Mouse (Mus musculus) embryonic facial prominence, embryonic 15.5 days (tissue): ENCODE measurements around the gene Fam129c. TPM values are rescaled to one million over a fixed set of nuclear protein-coding genes. Genes with fewer than 3 reads are reported as not detected.
A peak's percentile ranks its signal among the peaks of the same experiment; 100 is the strongest.

ENCODE experiments used
- ATAC-seq: fragments of 200-750 bp; cut with Nextera tagmentation; 2 replicates; pipeline ENCODE4 v1.8.0; 2017; ENCODE audit warnings: low read depth, moderate TSS enrichment; ENCODE audit not compliant: insufficient number of reproducible peaks, low FRiP score, low TSS enrichment
- H3K27ac ChIP-seq: fragments of 300-500 bp; sonication (generic); replicated peaks from 2 replicates; pipeline ENCODE4 v1.5.1; 2015; ENCODE audit warnings: mild to moderate bottlenecking, inconsistent platforms
- H3K27me3 ChIP-seq: fragments of 300-500 bp; sonication (generic); 2 replicates; pipeline ENCODE4 v1.6.1; 2015; ENCODE audit warnings: inconsistent platforms
- H3K36me3 ChIP-seq: fragments of 300-500 bp; sonication (generic); 2 replicates; pipeline ENCODE4 v1.6.1; 2015; ENCODE audit warnings: mild to moderate bottlenecking, inconsistent platforms
- H3K4me1 ChIP-seq: fragments of 300-500 bp; sonication (generic); 2 replicates; pipeline ENCODE4 v1.6.1; 2015; ENCODE audit warnings: inconsistent platforms
- H3K4me2 ChIP-seq: fragments of 300-500 bp; sonication (generic); replicated peaks from 2 replicates; pipeline ENCODE4 v1.6.1; 2015; ENCODE audit warnings: mild to moderate bottlenecking, inconsistent platforms
- H3K4me3 ChIP-seq: fragments of 300-500 bp; sonication (generic); replicated peaks from 2 replicates; pipeline ENCODE4 v1.5.1; 2015; ENCODE audit warnings: mild to moderate bottlenecking, inconsistent platforms
- H3K9ac ChIP-seq: fragments of 300-500 bp; sonication (generic); 2 replicates; pipeline ENCODE4 v1.6.1; 2015; ENCODE audit warnings: inconsistent platforms
- H3K9me3 ChIP-seq: fragments of 300-500 bp; sonication (generic); replicated peaks from 2 replicates; pipeline ENCODE4 v1.6.1; 2016; ENCODE audit warnings: inconsistent platforms
- WGBS: fragments of 180-500 bp; shearing (Covaris S2); methylation state at CpG from one replicate; pipeline ENCODE4 v1.1.7; 2015; 5-methylcytosine and 5-hydroxymethylcytosine counted together
- polyA plus RNA-seq: library from polyadenylated mRNA; unstranded; fragments of >200 nt; fragmentation: Nextera tagmentation; extraction: Ambion mirVana; gene quantifications from 2 replicates; pipeline ENCODE4 v1.2.1, GENCODE M21; 2015

The Fam129c gene
- polyA plus RNA-seq, 1 experiment from 2014 or later = 4.7 TPM

DNA sequence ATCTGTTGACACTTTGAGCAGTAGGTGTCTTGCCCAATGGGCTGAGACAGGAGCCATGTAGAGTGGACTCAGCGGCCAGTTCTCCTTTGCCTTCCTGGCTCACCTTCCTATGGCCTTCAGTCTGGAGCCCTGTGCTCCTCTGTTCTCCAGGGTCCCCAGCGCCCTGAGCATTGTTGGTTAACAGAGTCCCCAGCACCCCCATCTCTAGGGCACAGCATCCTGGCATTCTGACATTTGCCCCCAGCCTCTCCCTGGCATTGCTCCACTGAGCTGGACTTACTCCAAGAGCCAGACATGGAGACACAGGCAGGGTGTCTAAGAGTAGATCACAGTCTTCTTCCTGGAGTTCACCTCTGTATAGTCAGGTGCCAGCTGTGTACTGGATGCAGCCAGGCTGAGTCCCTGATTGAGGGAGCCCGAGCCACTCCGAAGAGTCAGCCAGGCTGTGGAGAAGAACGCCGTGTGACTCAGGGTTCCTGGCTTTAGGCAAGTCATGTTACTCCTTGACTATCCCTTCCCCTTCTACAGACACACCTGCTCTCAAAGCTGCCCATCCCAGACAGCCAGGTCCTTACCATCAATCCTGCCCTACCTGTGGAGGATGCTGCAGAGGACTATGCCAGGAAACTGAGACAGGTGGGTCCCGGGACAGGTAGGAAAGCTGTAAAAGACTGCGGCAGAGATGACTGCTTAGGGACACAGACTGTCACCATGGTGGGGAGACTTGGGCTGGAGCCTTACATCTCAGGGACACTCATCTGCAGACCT, 3.7 kb upstream of the Fam129c start:
- Histone ChIP-seq H3K4me2 (no peak overlapping the region), H3K27ac (no peak overlapping the region), H3K27me3 (no peaks in the 10 kb centered on the region), H3K9ac (no peak overlapping the region), H3K4me3 (no peak overlapping the region), H3K9me3 (no peaks in the 10 kb centered on the region), H3K4me1 (peaks cover 37% of the 10 kb centered on the region), H3K36me3 (no peaks in the 10 kb centered on the region)
- WGBS = 82% methylated on average over 8 of the region's 8 CpGs
- no peak for ATAC-seq

GRCm38 (mm10) chr8:71594324-71594722, 3.1 kb upstream of the Fam129c start:
- no peak overlapping the region for H3K4me2 ChIP-seq
- 94% methylated on average over 4 of the region's 4 CpGs for WGBS
- no peak overlapping the region for H3K27ac ChIP-seq
- ATAC-seq = no peak
- H3K4me3 ChIP-seq = no peak overlapping the region
- peaks cover 37% of the 10 kb centered on the region for H3K4me1 ChIP-seq
- H3K9ac ChIP-seq = no peak overlapping the region
- no peaks in the 10 kb centered on the region for H3K9me3 ChIP-seq
- no peaks in the 10 kb centered on the region for H3K27me3 ChIP-seq
- no peaks in the 10 kb centered on the region for H3K36me3 ChIP-seq

- no peaks in the 10 kb centered on the region for H3K9me3 ChIP-seq
- H3K36me3 ChIP-seq = 0 out of 2 replicates have a peak, but pooled peaks cover 5% of the 10 kb centered on the region
- H3K4me2 ChIP-seq = 0 out of 2 replicates have a peak overlapping the region, but pooled peaks have one; percentile 22
- H3K9ac ChIP-seq = no peak overlapping the region
- no peak overlapping the region for H3K27ac ChIP-seq
- peaks cover 5% of the 10 kb centered on the region for H3K27me3 ChIP-seq
- no peak; the same call in 1 of the 2 replicates for ATAC-seq
- peaks cover 37% of the 10 kb centered on the region for H3K4me1 ChIP-seq
- H3K4me3 ChIP-seq = peak overlapping the region; percentile 7; the same call in 1 of the 2 replicates
- WGBS = 8% methylated on average over 27 of the region's 27 CpGs
Measured at GRCm38 (mm10) chr8:71595862-71596261, 1.6 kb upstream of the Fam129c start.

DNA sequence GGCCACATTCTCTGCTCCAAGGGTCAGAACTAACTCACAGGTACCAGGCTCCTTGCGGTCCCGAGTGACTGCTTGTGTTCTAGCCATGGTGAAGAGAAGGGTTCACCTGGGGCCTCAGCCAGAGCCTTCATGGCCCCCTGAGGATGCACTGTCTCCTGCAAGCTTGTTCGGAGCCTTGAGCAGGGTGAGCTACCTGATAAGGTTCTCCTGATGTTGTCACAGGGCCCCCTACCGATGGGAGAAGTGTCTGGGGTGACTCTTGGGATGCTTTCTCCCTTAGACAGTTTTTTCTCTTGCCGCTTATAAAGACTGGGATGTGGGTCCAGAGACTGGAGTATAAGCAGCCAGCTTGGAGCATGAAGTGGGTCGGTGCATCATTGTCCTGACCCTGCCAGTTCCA, 1.1 kb upstream of the Fam129c start:
- Histone ChIP-seq H3K27me3 (peaks cover 8% of the 10 kb centered on the region), H3K9me3 (no peaks in the 10 kb centered on the region), H3K9ac (no peak overlapping the region), H3K27ac (no peak overlapping the region), H3K4me1 (peaks cover 31% of the 10 kb centered on the region), H3K36me3 (0 out of 2 replicates have a peak, but pooled peaks cover 5% of the 10 kb centered on the region), H3K4me2 (no peak overlapping the region), H3K4me3 (no peak overlapping the region)
- no peak for ATAC-seq
- WGBS = 58% methylated on average over 6 of the region's 6 CpGs

GRCm38 (mm10) chr8:71596798-71597197, 650 bp upstream of the Fam129c start:
- 62% methylated on average over 4 of the region's 4 CpGs for WGBS
- Histone ChIP-seq H3K9me3 (no peaks in the 10 kb centered on the region), H3K27me3 (peaks cover 12% of the 10 kb centered on the region), H3K36me3 (0 out of 2 replicates have a peak, but pooled peaks cover 5% of the 10 kb centered on the region), H3K4me1 (peaks cover 30% of the 10 kb centered on the region), H3K9ac (no peak overlapping the region), H3K27ac (0 out of 2 replicates have a peak overlapping the region, but pooled peaks have one; percentile 17), H3K4me2 (no peak overlapping the region), H3K4me3 (no peak overlapping the region)
- ATAC-seq = no peak

DNA sequence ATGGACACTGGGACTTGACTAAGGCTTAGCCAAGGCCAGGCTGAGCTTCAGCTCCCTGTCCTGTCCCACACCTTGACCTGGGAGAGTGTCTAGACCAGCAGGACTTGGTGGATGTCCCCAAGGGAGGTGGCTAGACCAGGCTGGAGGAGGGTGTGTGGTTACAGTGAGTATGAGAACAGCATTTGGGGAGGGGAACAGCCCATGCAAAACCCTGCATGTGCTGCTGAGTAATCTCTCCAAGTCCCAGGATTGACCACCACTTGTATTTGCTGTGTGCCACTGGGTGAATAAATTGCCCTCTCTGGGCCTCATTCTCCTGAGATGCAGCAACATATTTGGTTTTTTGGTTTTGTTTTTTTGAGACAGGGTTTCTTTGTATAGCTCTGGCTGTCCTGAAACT, 927 bp downstream of the Fam129c start:
- Histone ChIP-seq H3K4me3 (no peak overlapping the region), H3K9me3 (no peaks in the 10 kb centered on the region), H3K9ac (no peak overlapping the region), H3K27me3 (peaks cover 28% of the 10 kb centered on the region), H3K4me1 (peaks cover 36% of the 10 kb centered on the region), H3K27ac (no peak overlapping the region), H3K36me3 (0 out of 2 replicates have a peak, but pooled peaks cover 5% of the 10 kb centered on the region), H3K4me2 (no peak overlapping the region)
- no peak for ATAC-seq

GRCm38 (mm10) chr8:71598841-71599240, 1.4 kb downstream of the Fam129c start:
- 89% methylated on average over 5 of the region's 5 CpGs for WGBS
- Histone ChIP-seq H3K4me3 (no peak overlapping the region), H3K9me3 (no peaks in the 10 kb centered on the region), H3K9ac (no peak overlapping the region), H3K4me1 (peaks cover 37% of the 10 kb centered on the region), H3K27ac (no peak overlapping the region), H3K27me3 (peaks cover 30% of the 10 kb centered on the region), H3K4me2 (no peak overlapping the region), H3K36me3 (0 out of 2 replicates have a peak, but pooled peaks cover 5% of the 10 kb centered on the region)
- ATAC-seq = no peak

DNA sequence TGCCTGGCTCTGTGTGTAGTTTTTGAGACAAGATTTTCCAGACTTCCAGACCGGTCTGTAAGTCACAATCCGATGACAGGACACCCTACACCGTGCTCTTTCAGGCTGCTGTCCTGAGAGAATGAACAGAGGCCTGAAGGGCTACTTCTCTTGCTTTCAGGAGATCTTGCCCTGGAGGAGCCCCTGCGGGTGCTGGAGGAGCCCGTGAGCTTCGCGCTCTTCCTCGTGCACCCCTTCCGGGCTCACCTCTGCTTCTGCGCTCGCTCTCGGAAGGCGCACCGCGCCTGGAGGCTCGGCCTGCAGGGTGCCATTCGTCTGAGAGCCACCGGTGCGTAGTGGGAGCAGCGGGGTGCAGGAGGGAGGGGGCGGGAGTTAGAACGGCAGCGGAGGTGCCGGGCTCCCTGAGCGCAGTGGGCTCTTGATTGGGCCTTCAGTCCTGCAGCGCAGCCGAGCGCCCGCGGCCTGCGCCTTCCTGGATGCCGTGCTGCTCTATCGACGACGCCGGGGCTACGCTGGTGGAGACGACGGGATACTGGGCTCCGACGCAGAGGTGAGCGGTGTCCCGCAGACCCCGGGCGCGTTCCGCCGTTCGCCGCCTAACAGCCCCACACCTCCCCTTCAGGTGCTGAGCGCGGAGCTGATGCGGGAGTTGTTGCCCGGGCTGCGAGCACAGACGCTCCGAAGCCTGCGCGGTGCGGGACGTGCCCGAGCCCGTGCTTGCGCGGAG, 4.7 kb downstream of the Fam129c start:
- Histone ChIP-seq H3K27ac (no peak overlapping the region), H3K4me1 (peaks cover 21% of the 10 kb centered on the region), H3K9me3 (no peaks in the 10 kb centered on the region), H3K27me3 (peaks cover 30% of the 10 kb centered on the region), H3K4me3 (peak overlapping the region; percentile 40), H3K36me3 (0 out of 2 replicates have a peak, but pooled peaks cover 5% of the 10 kb centered on the region), H3K9ac (peak overlapping the region; percentile 12; the same call in 1 of the 2 replicates), H3K4me2 (peak overlapping the region; percentile 67)
- WGBS = 2% methylated on average over 65 of the region's 65 CpGs
- ATAC-seq = peak; percentile 5; the same call in 1 of the 2 replicates

DNA sequence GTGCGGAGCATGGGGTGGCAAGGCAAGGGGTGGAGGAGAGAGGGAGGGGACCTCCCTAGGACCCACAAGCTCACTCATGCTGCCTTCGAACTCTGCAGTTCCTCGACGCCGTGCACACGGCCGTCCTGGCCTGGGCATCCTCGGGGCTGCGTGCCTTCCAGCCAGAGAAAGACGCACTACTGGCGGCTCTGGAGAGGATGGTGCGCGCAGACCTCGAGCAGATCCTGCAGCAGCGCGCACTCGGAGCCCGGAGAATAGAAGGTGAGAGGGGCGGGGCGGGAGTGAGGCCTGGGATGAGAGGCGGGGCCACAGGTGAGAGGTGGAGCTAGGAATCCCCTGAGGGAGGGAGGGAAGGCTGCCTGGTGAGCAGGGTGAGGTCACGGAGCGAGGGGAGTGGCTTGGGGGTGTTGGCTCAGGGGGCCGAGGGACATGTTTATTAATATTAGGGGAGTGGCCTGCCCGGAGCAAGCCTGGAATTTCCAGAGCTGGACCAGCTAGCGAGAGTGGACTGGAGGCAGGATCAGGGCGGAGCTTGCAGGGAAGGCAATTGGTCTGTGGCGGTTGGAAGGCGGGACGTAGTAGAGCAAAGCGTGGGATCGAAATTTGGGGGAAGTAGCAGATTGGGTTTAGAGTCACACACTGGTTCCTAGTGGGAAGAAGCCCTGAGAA, 5.4 kb downstream of the Fam129c start:
- peak; percentile 77 for ATAC-seq
- Histone ChIP-seq H3K27me3 (peaks cover 30% of the 10 kb centered on the region), H3K9ac (peak overlapping the region; percentile 12; the same call in 1 of the 2 replicates), H3K27ac (0 out of 2 replicates have a peak overlapping the region, but pooled peaks have one; percentile 34), H3K4me1 (peaks cover 19% of the 10 kb centered on the region), H3K4me3 (peak overlapping the region; percentile 40), H3K36me3 (0 out of 2 replicates have a peak, but pooled peaks cover 5% of the 10 kb centered on the region), H3K4me2 (peak overlapping the region; percentile 67), H3K9me3 (no peaks in the 10 kb centered on the region)
- WGBS = 2% methylated on average over 32 of the region's 32 CpGs

DNA sequence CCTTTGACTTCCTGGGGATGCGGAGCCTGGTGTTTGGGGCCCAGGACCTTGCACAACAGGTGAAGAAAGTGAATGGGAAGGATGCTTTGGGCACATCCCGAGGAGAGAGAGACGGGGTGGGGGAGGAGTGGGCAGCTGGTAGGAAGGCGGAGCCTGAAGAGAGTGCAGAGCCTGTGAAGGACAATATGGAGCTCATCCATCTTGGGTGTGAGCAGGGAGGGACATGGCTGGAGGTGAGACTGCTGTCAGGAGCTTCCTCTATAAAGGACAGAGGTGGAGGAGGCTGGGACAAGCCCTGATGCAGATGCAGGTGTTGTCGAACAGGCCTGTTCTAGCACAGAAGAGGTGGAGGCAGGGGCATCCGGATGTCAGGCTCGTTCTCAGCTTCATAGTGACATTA, 6.6 kb downstream of the Fam129c start:
- H3K4me3 ChIP-seq = no peak overlapping the region
- peaks cover 19% of the 10 kb centered on the region for H3K4me1 ChIP-seq
- no peak for ATAC-seq
- no peak overlapping the region for H3K27ac ChIP-seq
- 0 out of 2 replicates have a peak, but pooled peaks cover 5% of the 10 kb centered on the region for H3K36me3 ChIP-seq
- peaks cover 30% of the 10 kb centered on the region for H3K27me3 ChIP-seq
- no peaks in the 10 kb centered on the region for H3K9me3 ChIP-seq
- no peak overlapping the region for H3K4me2 ChIP-seq
- 55% methylated on average over 7 of the region's 7 CpGs for WGBS
- H3K9ac ChIP-seq = no peak overlapping the region
